Mouse (Mus musculus): ENCODE measurements around the gene Nol4l. TPM values are rescaled to one million over a fixed set of nuclear protein-coding genes. Genes with fewer than 3 reads are reported as not detected.
A peak's percentile ranks its signal among the peaks of the same experiment; 100 is the strongest.

The Nol4l gene
- polyA plus RNA-seq, 1 experiment from 2014 or later = 12.9 TPM

GRCm38 (mm10) chr2:153458022-153458441, 71.7 kb downstream of the Nol4l start:
- Histone ChIP-seq H3K27ac (replicated peaks; ENCODE audit: low read depth, low read length) (peak overlapping the region; percentile 68), H3K4me1 (ENCODE audit: control insufficient read depth, insufficient read depth, low read length) (peaks cover 13% of the 10 kb centered on the region), H3K9me3 (ENCODE audit: control insufficient read depth, low read length) (no peaks in the 10 kb centered on the region), H3K27me3 (replicated peaks; ENCODE audit: control insufficient read depth, insufficient read depth, low read length) (no peaks in the 10 kb centered on the region), H3K9ac (ENCODE audit: low read depth, low read length) (peak overlapping the region; percentile 45; the same call in 1 of the 2 replicates), H3K36me3 (ENCODE audit: control insufficient read depth, insufficient read depth, low read length) (no peaks in the 10 kb centered on the region), H3K4me2 (ENCODE audit: low read depth, low read length) (no peak overlapping the region), H3K4me3 (ENCODE audit: low read depth, low read length) (no peak overlapping the region)
- ATAC-seq (ENCODE audit: low read depth) (no peak), DNase-seq (ENCODE audit: low spot score) (no peak)
- WGBS = 33% methylated on average over 3 of the region's 3 CpGs

- WGBS = 22% methylated on average over 4 of the region's 4 CpGs
- peak; percentile 69; the same call in 1 of the 2 replicates for ATAC-seq (ENCODE audit: low read depth)
- Histone ChIP-seq H3K4me3 (ENCODE audit: low read depth, low read length) (no peak overlapping the region), H3K36me3 (ENCODE audit: control insufficient read depth, insufficient read depth, low read length) (no peaks in the 10 kb centered on the region), H3K27me3 (replicated peaks; ENCODE audit: control insufficient read depth, insufficient read depth, low read length) (no peaks in the 10 kb centered on the region), H3K4me1 (ENCODE audit: control insufficient read depth, insufficient read depth, low read length) (peaks cover 13% of the 10 kb centered on the region), H3K9me3 (ENCODE audit: control insufficient read depth, low read length) (no peaks in the 10 kb centered on the region), H3K9ac (ENCODE audit: low read depth, low read length) (no peak overlapping the region), H3K4me2 (ENCODE audit: low read depth, low read length) (no peak overlapping the region), H3K27ac (replicated peaks; ENCODE audit: low read depth, low read length) (peak overlapping the region; percentile 68)
- no peak for DNase-seq (ENCODE audit: low spot score)
These were observed 72.3 kb downstream of the Nol4l start for GRCm38 (mm10) chr2:153457467-153457866.

GRCm38 (mm10) chr2:153454841-153455506, 74.8 kb downstream of the Nol4l start:
- 56% methylated on average over 9 of the region's 9 CpGs for WGBS
- DNase-seq (ENCODE audit: low spot score) = no peak
- ATAC-seq (ENCODE audit: low read depth) = no peak

GRCm38 (mm10) chr2:153453961-153454759, 75.6 kb downstream of the Nol4l start:
- no peak overlapping the region for H3K4me2 ChIP-seq (ENCODE audit: low read depth, low read length)
- no peak for DNase-seq (ENCODE audit: low spot score)
- H3K9me3 ChIP-seq (ENCODE audit: control insufficient read depth, low read length) = no peaks in the 10 kb centered on the region
- H3K4me3 ChIP-seq (ENCODE audit: low read depth, low read length) = no peak overlapping the region
- no peak overlapping the region for H3K27ac ChIP-seq (replicated peaks; ENCODE audit: low read depth, low read length)
- no peaks in the 10 kb centered on the region for H3K27me3 ChIP-seq (replicated peaks; ENCODE audit: control insufficient read depth, insufficient read depth, low read length)
- 69% methylated on average over 12 of the region's 12 CpGs for WGBS
- H3K9ac ChIP-seq (ENCODE audit: low read depth, low read length) = no peak overlapping the region
- peaks cover 13% of the 10 kb centered on the region for H3K4me1 ChIP-seq (ENCODE audit: control insufficient read depth, insufficient read depth, low read length)
- no peak for ATAC-seq (ENCODE audit: low read depth)
- H3K36me3 ChIP-seq (ENCODE audit: control insufficient read depth, insufficient read depth, low read length) = no peaks in the 10 kb centered on the region

More at GRCm38 (mm10) chr2:153454841-153455506, 74.8 kb downstream of the Nol4l start:
- no peak overlapping the region for H3K27ac ChIP-seq (replicated peaks; ENCODE audit: low read depth, low read length)
- no peaks in the 10 kb centered on the region for H3K27me3 ChIP-seq (replicated peaks; ENCODE audit: control insufficient read depth, insufficient read depth, low read length)
- H3K9ac ChIP-seq (ENCODE audit: low read depth, low read length) = no peak overlapping the region
- H3K4me1 ChIP-seq (ENCODE audit: control insufficient read depth, insufficient read depth, low read length) = peaks cover 13% of the 10 kb centered on the region
- H3K36me3 ChIP-seq (ENCODE audit: control insufficient read depth, insufficient read depth, low read length) = no peaks in the 10 kb centered on the region
- no peak overlapping the region for H3K4me3 ChIP-seq (ENCODE audit: low read depth, low read length)
- H3K4me2 ChIP-seq (ENCODE audit: low read depth, low read length) = no peak overlapping the region
- no peaks in the 10 kb centered on the region for H3K9me3 ChIP-seq (ENCODE audit: control insufficient read depth, low read length)

- peaks cover 4% of the 10 kb centered on the region; the same call in 1 of the 2 replicates for H3K4me1 ChIP-seq (ENCODE audit: control insufficient read depth, insufficient read depth, low read length)
- 81% methylated on average over 6 of the region's 6 CpGs for WGBS
- H3K27ac ChIP-seq (replicated peaks; ENCODE audit: low read depth, low read length) = no peak overlapping the region
- no peak overlapping the region for H3K9ac ChIP-seq (ENCODE audit: low read depth, low read length)
- H3K27me3 ChIP-seq (replicated peaks; ENCODE audit: control insufficient read depth, insufficient read depth, low read length) = no peaks in the 10 kb centered on the region
- no peak overlapping the region for H3K4me3 ChIP-seq (ENCODE audit: low read depth, low read length)
- H3K36me3 ChIP-seq (ENCODE audit: control insufficient read depth, insufficient read depth, low read length) = no peaks in the 10 kb centered on the region
- H3K4me2 ChIP-seq (ENCODE audit: low read depth, low read length) = no peak overlapping the region
- ATAC-seq (ENCODE audit: low read depth) (no peak), DNase-seq (ENCODE audit: low spot score) (no peak)
- H3K9me3 ChIP-seq (ENCODE audit: control insufficient read depth, low read length) = no peaks in the 10 kb centered on the region
These were observed 81.3 kb downstream of the Nol4l start for GRCm38 (mm10) chr2:153448519-153448918.

- H3K9ac ChIP-seq (ENCODE audit: low read depth, low read length) = no peak overlapping the region
- H3K27ac ChIP-seq (replicated peaks; ENCODE audit: low read depth, low read length) = no peak overlapping the region
- no peak overlapping the region for H3K4me3 ChIP-seq (ENCODE audit: low read depth, low read length)
- WGBS = 80% methylated on average over 3 of the region's 3 CpGs
- ATAC-seq (ENCODE audit: low read depth) = no peak
- no peaks in the 10 kb centered on the region for H3K9me3 ChIP-seq (ENCODE audit: control insufficient read depth, low read length)
- peaks cover 10% of the 10 kb centered on the region for H3K4me1 ChIP-seq (ENCODE audit: control insufficient read depth, insufficient read depth, low read length)
- DNase-seq (ENCODE audit: low spot score) = no peak
- no peak overlapping the region for H3K4me2 ChIP-seq (ENCODE audit: low read depth, low read length)
- no peaks in the 10 kb centered on the region for H3K27me3 ChIP-seq (replicated peaks; ENCODE audit: control insufficient read depth, insufficient read depth, low read length)
- no peaks in the 10 kb centered on the region for H3K36me3 ChIP-seq (ENCODE audit: control insufficient read depth, insufficient read depth, low read length)
These were observed 82.1 kb downstream of the Nol4l start for GRCm38 (mm10) chr2:153447719-153448118.

- Histone ChIP-seq H3K9me3 (ENCODE audit: control insufficient read depth, low read length) (no peaks in the 10 kb centered on the region), H3K27me3 (replicated peaks; ENCODE audit: control insufficient read depth, insufficient read depth, low read length) (no peaks in the 10 kb centered on the region), H3K4me2 (ENCODE audit: low read depth, low read length) (peak overlapping the region; percentile 98), H3K36me3 (ENCODE audit: control insufficient read depth, insufficient read depth, low read length) (no peaks in the 10 kb centered on the region), H3K4me3 (ENCODE audit: low read depth, low read length) (peak overlapping the region; percentile 93; the same call in 1 of the 2 replicates), H3K4me1 (ENCODE audit: control insufficient read depth, insufficient read depth, low read length) (peaks cover 22% of the 10 kb centered on the region), H3K9ac (ENCODE audit: low read depth, low read length) (no peak overlapping the region), H3K27ac (replicated peaks; ENCODE audit: low read depth, low read length) (peak overlapping the region; percentile 95; the same call in 1 of the 2 replicates)
- ATAC-seq (ENCODE audit: low read depth) (no peak), DNase-seq (ENCODE audit: low spot score) (no peak)
- 10% methylated on average over 4 of the region's 4 CpGs for WGBS
These were observed 83.3 kb downstream of the Nol4l start for GRCm38 (mm10) chr2:153446476-153446875.

- peaks cover 27% of the 10 kb centered on the region for H3K4me1 ChIP-seq (ENCODE audit: control insufficient read depth, insufficient read depth, low read length)
- H3K4me2 ChIP-seq (ENCODE audit: low read depth, low read length) = peak overlapping the region; percentile 98
- H3K27ac ChIP-seq (replicated peaks; ENCODE audit: low read depth, low read length) = peak overlapping the region; percentile 95
- WGBS = under 1% methylated on average over 8 of the region's 8 CpGs
- no peaks in the 10 kb centered on the region for H3K27me3 ChIP-seq (replicated peaks; ENCODE audit: control insufficient read depth, insufficient read depth, low read length)
- DNase-seq (ENCODE audit: low spot score) (peak; percentile 91), ATAC-seq (ENCODE audit: low read depth) (no peak)
- H3K9ac ChIP-seq (ENCODE audit: low read depth, low read length) = peak overlapping the region; percentile 85
- no peaks in the 10 kb centered on the region for H3K36me3 ChIP-seq (ENCODE audit: control insufficient read depth, insufficient read depth, low read length)
- H3K9me3 ChIP-seq (ENCODE audit: control insufficient read depth, low read length) = no peaks in the 10 kb centered on the region
- peak overlapping the region; percentile 93 for H3K4me3 ChIP-seq (ENCODE audit: low read depth, low read length)
These were observed 83.8 kb downstream of the Nol4l start for GRCm38 (mm10) chr2:153446017-153446408.

Measured in embryonic facial prominence, embryonic 14.5 days (tissue).